8 mouse cellular contexts compared by ENCODE assay signal in genomic region chr16:94601540-94601953, GRCm38 (mm10). TPM values are rescaled to one million over a fixed set of nuclear protein-coding genes. Genes with fewer than 3 reads are reported as not detected.
A peak's percentile ranks its signal among the peaks of the same experiment; 100 is the strongest.
DNase-seq lines count a peak whose midpoint lies in the region; ATAC-seq and TF ChIP-seq lines count a peak whose summit lies in the region.

No protein-coding gene starts in this region.

- H3K36me3 ChIP-seq in intestine, embryonic 15.5 days = no peaks in the 10 kb centered on the region
- H3K36me3 ChIP-seq in megakaryocyte, embryonic 14.5 days (replicated peaks; ENCODE audit: low read length) = peaks cover 5% of the 10 kb centered on the region
- no peaks in the 10 kb centered on the region for H3K36me3 ChIP-seq in stomach, postnatal 0 days (ENCODE audit: control insufficient read depth, insufficient read depth, low read length)

- peaks cover 61% of the 10 kb centered on the region for H3K4me1 ChIP-seq in intestine, embryonic 15.5 days (replicated peaks)
- peaks cover 92% of the 10 kb centered on the region for H3K4me1 ChIP-seq in megakaryocyte, embryonic 14.5 days
- H3K4me1 ChIP-seq in stomach, postnatal 0 days (replicated peaks; ENCODE audit: control insufficient read depth, insufficient read depth) = peaks cover 15% of the 10 kb centered on the region

- H3K27ac ChIP-seq in intestine, embryonic 15.5 days = peak overlapping the region; percentile 51
- peak overlapping the region; percentile 63 for H3K27ac ChIP-seq in stomach, postnatal 0 days (replicated peaks)

- no peak overlapping the region for H3K9ac ChIP-seq in intestine, embryonic 15.5 days
- no peak overlapping the region for H3K9ac ChIP-seq in stomach, postnatal 0 days (ENCODE audit: low read length)

- no peak overlapping the region for H3K4me3 ChIP-seq in intestine, embryonic 15.5 days (replicated peaks)
- peak overlapping the region; percentile 78 for H3K4me3 ChIP-seq in megakaryocyte, embryonic 14.5 days (replicated peaks)
- H3K4me3 ChIP-seq in stomach, postnatal 0 days (ENCODE audit: low read depth, low read length) = no peak overlapping the region

- DNase-seq in cerebellum, adult 9-11 months = peak; percentile 34
- no peak for DNase-seq in cerebellum, postnatal 36 days
- peak; percentile 71 for DNase-seq in adrenal gland, adult 8-10 months
- peak; percentile 98 for DNase-seq in heart, adult 11 months
- peak; percentile 46 to 50 for DNase-seq in left cerebral cortex, postnatal 36 days (ENCODE audit: low spot score in 2 of 2)
- peak; percentile 72 for DNase-seq in stomach, postnatal 0 days (ENCODE audit: low spot score)

- H3K4me2 ChIP-seq in intestine, embryonic 15.5 days (replicated peaks) = 0 out of 2 replicates have a peak overlapping the region, but pooled peaks have one; percentile 28
- no peak overlapping the region for H3K4me2 ChIP-seq in stomach, postnatal 0 days (replicated peaks; ENCODE audit: low read depth)

- TF ChIP-seq CTCF in stomach, postnatal 0 days (IDR thresholded peaks at IDR 0.05; ENCODE audit: low read depth) = no peak

- TF ChIP-seq EP300 in stomach, postnatal 0 days (optimal IDR thresholded peaks at IDR 0.05) = no peak

- WGBS in intestine, embryonic 15.5 days = 8% methylated on average over 6 of the region's 6 CpGs
- 4% methylated on average over 6 of the region's 6 CpGs for WGBS in stomach, postnatal 0 days

- ATAC-seq in intestine, embryonic 15.5 days = peak; percentile 79
- peak; percentile 94 for ATAC-seq in stomach, postnatal 0 days (ENCODE audit: low FRiP score, low TSS enrichment)

- no peaks in the 10 kb centered on the region for H3K27me3 ChIP-seq in intestine, embryonic 15.5 days (replicated peaks)
- H3K27me3 ChIP-seq in megakaryocyte, embryonic 14.5 days (replicated peaks) = no peaks in the 10 kb centered on the region
- no peaks in the 10 kb centered on the region for H3K27me3 ChIP-seq in stomach, postnatal 0 days (ENCODE audit: control insufficient read depth, insufficient read depth, low read length)

- no peaks in the 10 kb centered on the region for H3K9me3 ChIP-seq in intestine, embryonic 15.5 days
- no peaks in the 10 kb centered on the region for H3K9me3 ChIP-seq in megakaryocyte, embryonic 14.5 days
- H3K9me3 ChIP-seq in stomach, postnatal 0 days (ENCODE audit: control insufficient read depth, low read length) = no peaks in the 10 kb centered on the region

- intact Hi-C loops in left cerebral cortex, postnatal 36 days (cut with DNase I) = no loop called here

RNA-seq across cellular contexts. Expression of gene Dyrk1a, which starts 31.7 kb away (rescaled TPM):
- total RNA-seq in adrenal gland, adult 8-10 months (2022) = 10 to 100 TPM; 62.2 to 78.6 (median 69.6) TPM
- polyA plus RNA-seq in intestine, embryonic 15.5 days (2015; fragmentation: Nextera tagmentation; extraction: Ambion mirVana) = 8.1 and 8.7 TPM in 2 replicates
- total RNA-seq in left cerebral cortex, postnatal 36 days (2021) = 10 to 100 TPM; 92.3 to 97.4 TPM
- polyA plus RNA-seq in megakaryocyte, embryonic 14.5 days (2012; ENCODE audit: insufficient read depth, low replicate concordance) = 5.9 and 6.5 TPM in 2 replicates
- polyA plus RNA-seq in stomach, postnatal 0 days (2015; fragmentation: Nextera tagmentation; extraction: Ambion mirVana) = 4.6 and 5.2 TPM in 2 replicates

Comparison
In these comparisons a context has a peak if more than half of its experiments do, and no peak if none do; other contexts are left out.
1. DNase-seq: peak in cerebellum, adult 9-11 months (single experiment), adrenal gland, adult 8-10 months (single experiment), heart, adult 11 months (single experiment), left cerebral cortex, postnatal 36 days (2 of 2) and stomach, postnatal 0 days (single experiment); none in cerebellum, postnatal 36 days (0 of 2).